Mouse (Mus musculus) spleen, embryonic (tissue): Measurements from ENCODE around the gene Acta1.

Experiments used
- CTCF ChIA-PET: fragments of 350-600 bp; sonication (Branson Sonifier 250); formaldehyde crosslinking; loops from one replicate; lab custom pipeline; 2022; lab: Charles Lee

Gene Acta1

GRCm38 (mm10) chr8:123894502-123895097, at the start of gene Acta1:
Gene Acta1, minus strand, starts transcription at chr8:123894751.
- CTCF ChIA-PET = no interaction called here

GRCm38 (mm10) chr8:123929026-123929425, 34.5 kb upstream of the Acta1 start:
- CTCF ChIA-PET = no interaction called here

GRCm38 (mm10) chr8:123925671-123926070, 31.1 kb upstream of the Acta1 start:
- CTCF ChIA-PET = interaction anchor here (1.3 kb wide), 1 partner anchor 25 kb away, joined by 3 read pairs; no protein-coding TSS in a partner anchor

GRCm38 (mm10) chr8:123924719-123925118, 30.2 kb upstream of the Acta1 start:
- CTCF ChIA-PET = interaction anchor here (0.5 to 1.3 kb wide), 3 partner anchors 25 to 82 kb away, joined by 3 read pairs; no protein-coding TSS in a partner anchor

- CTCF ChIA-PET = no interaction called here
These were observed 20.1 kb upstream of the Acta1 start for GRCm38 (mm10) chr8:123914635-123915034.

GRCm38 (mm10) chr8:123912265-123912664, 17.7 kb upstream of the Acta1 start:
- CTCF ChIA-PET = no interaction called here

- CTCF ChIA-PET = no interaction called here
These were observed 13.1 kb upstream of the Acta1 start for GRCm38 (mm10) chr8:123907604-123908003.

GRCm38 (mm10) chr8:123902653-123903052, 8.1 kb upstream of the Acta1 start:
- CTCF ChIA-PET = no interaction called here

GRCm38 (mm10) chr8:123899366-123899765, 4.8 kb upstream of the Acta1 start:
- CTCF ChIA-PET = interaction anchor here (0.6 kb wide), 1 partner anchor 745 kb away, joined by 3 read pairs; no protein-coding TSS in a partner anchor

- CTCF ChIA-PET = no interaction called here
These were observed 4.0 kb upstream of the Acta1 start for GRCm38 (mm10) chr8:123898576-123898975.

GRCm38 (mm10) chr8:123896774-123897173, 2.2 kb upstream of the Acta1 start:
- CTCF ChIA-PET = interaction anchor here (0.7 kb wide), 1 partner anchor 453 kb away, joined by 16 read pairs; no protein-coding TSS in a partner anchor

GRCm38 (mm10) chr8:123896366-123896761, 1.8 kb upstream of the Acta1 start:
- CTCF ChIA-PET = interaction anchor here (0.7 kb wide), 1 partner anchor 453 kb away, joined by 16 read pairs; no protein-coding TSS in a partner anchor

- CTCF ChIA-PET = interaction anchor here (0.7 kb wide), 1 partner anchor 454 kb away, joined by 16 read pairs; no protein-coding TSS in a partner anchor
These were observed 1.3 kb upstream of the Acta1 start for GRCm38 (mm10) chr8:123895680-123896365.

- CTCF ChIA-PET = no interaction called here
These were observed 679 bp upstream of the Acta1 start for GRCm38 (mm10) chr8:123895230-123895629.

- CTCF ChIA-PET = no interaction called here
These were observed 1.1 kb downstream of the Acta1 start for GRCm38 (mm10) chr8:123893413-123893812.

- CTCF ChIA-PET = no interaction called here
These were observed 1.9 kb downstream of the Acta1 start for GRCm38 (mm10) chr8:123892586-123893155.

- CTCF ChIA-PET = no interaction called here
These were observed 2.5 kb downstream of the Acta1 start for GRCm38 (mm10) chr8:123891883-123892585.

- CTCF ChIA-PET = no interaction called here
These were observed 3.3 kb downstream of the Acta1 start for GRCm38 (mm10) chr8:123891271-123891670.

- CTCF ChIA-PET = no interaction called here
These were observed 4.8 kb downstream of the Acta1 start for GRCm38 (mm10) chr8:123889797-123890196.

GRCm38 (mm10) chr8:123887956-123888355, 6.6 kb downstream of the Acta1 start:
- CTCF ChIA-PET = no interaction called here

- CTCF ChIA-PET = no interaction called here
These were observed 7.4 kb downstream of the Acta1 start for GRCm38 (mm10) chr8:123887163-123887562.
